Mouse (Mus musculus) adipocyte (in vitro differentiated cells): ENCODE data around the gene Efcab9.

ENCODE experiments used
- DNase-seq: peaks from one replicate; pipeline ENCODE4 v3.0.0-alpha.2; 2016; ENCODE audit warnings: low spot score

Efcab9 gene

DNA sequence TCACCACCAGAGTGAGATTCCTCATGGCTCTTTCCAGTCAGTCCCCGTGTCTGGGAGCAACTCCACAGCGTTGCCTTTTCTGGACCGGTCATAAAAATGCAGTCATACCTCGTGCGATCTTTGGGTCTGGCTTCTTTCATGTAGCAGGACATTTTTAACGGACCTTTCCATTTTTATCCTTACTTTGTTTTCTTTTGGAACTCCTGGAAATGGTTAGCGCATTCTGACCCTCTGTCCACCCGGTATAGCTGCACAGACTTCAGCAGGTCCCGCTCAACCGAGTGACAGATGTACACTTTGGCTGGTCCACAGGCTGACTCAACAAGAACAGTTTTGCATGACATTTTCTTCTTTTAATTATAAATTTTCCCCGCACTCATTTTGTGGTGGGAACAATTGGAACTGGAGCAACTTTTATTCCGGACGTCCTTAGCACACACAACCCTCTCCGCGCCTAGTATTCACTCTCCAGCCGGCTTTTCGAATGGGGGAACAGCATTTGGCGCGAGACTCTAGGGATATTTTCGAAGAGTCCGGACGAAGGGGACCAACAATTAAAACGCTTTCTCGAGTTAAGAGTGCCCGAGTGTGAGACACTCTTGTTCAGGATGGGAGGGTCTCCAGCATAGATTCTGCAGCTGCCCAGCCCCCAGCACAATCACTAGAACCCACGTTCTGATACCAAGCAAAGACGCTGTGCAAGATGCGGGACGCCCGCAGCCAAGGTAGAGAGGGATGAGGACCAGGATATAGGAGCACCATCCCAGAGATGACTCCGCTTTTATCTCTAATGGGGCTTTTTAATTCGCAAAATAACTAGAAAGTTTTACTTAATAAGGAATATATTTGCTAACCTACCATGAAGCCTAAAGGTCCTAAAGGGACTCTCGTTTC, at the start of gene Efcab9:
Efcab9 (minus strand) TSS at position 211 of the 894 bp plus-strand sequence.
- no peak for DNase-seq

- no peak for DNase-seq
Measured at GRCm38 (mm10) chr11:32581031-32581430, 49.1 kb upstream of the Efcab9 start.

DNA sequence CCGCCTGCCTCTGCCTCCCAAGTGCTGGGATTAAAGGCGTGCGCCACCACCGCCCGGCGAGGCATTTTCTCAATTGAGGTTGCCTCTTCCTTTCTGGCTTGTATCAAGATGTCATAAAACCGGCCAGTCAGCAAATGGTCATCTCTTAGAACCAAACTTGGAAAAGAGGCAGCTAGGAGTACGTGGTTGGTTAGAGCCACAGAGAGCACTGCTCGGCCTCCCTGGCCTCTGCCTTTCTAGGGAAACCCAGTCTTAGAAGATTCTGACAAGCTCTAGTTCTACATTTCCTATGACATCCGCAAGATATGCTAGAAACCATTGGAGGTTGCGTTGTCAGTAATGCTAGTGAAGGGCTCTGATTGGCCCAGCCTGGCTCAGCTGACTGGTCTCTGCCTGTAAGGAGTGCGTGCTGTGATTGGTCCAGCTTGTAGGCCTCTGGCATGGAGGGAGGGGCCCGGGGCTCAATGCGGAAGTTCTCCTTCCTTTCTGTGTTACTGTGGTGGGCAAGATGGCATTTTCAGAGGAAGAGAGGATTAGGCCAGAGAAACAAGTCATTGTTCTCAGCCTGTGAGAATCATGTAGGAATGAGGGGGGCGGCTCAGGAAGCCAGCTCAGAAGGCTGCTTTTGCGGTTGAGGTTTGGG, 48.5 kb upstream of the Efcab9 start:
- DNase-seq: no peak

GRCm38 (mm10) chr11:32576760-32577050, 44.8 kb upstream of the Efcab9 start:
- DNase-seq: no peak

DNA sequence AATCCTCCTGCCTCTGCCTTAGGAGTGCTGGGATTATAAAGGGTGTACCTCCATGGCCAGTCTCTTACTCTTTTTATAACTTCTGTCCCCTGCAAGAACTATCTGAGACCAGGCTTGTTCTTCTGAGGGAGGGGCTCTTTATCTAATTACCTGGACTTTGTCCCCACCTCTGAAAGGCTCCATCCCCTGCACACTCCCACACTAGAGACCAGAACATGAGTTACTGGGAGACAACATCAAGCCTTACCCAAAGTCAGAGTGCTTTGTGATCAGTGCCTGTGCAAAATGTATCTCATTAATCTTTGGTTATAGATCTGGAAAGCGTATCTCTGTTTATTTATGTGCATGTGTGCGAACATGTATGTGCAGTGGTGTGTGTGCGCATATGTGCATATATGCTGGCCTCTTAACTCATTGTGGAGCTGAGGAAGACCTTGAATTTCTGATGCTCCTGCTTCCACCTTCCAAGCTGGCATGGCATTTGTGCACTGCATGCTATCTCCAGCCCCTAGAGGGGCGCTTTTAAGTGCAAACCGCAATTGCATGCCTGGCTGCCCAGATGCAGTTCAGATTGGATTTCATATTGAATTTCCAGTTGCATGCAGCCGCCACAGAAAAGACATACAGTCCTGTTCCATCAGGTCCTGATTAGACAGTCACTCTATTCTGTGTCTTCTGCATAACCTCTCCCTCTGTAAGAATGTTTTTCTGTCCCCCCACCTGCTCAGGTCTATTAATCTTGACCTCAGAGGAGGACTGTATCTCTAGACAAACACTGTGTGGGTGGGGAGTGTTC, 44.3 kb upstream of the Efcab9 start:
- no peak for DNase-seq

- no peak for DNase-seq
Measured at GRCm38 (mm10) chr11:32573669-32574068, 41.8 kb upstream of the Efcab9 start.

DNA sequence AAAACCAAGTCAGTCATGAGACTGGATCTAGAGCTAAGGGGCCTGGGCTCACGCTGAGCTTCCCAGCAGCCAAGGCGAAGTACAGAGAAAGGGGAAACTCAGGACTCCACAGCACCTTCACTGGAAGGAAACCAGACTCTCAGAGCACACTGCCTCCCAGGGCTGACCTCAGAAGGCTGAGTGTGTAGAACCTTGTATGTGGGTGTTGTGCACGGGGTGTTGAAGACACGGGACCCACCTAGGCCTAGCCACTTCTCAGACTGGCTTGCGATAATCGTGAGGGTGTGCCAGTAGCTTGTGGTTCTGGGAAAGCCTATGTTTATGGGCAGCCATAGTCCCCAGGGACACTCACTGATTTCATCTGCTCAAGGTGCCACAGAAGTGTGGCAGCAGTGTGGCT, 39.2 kb upstream of the Efcab9 start:
- no peak for DNase-seq

DNA sequence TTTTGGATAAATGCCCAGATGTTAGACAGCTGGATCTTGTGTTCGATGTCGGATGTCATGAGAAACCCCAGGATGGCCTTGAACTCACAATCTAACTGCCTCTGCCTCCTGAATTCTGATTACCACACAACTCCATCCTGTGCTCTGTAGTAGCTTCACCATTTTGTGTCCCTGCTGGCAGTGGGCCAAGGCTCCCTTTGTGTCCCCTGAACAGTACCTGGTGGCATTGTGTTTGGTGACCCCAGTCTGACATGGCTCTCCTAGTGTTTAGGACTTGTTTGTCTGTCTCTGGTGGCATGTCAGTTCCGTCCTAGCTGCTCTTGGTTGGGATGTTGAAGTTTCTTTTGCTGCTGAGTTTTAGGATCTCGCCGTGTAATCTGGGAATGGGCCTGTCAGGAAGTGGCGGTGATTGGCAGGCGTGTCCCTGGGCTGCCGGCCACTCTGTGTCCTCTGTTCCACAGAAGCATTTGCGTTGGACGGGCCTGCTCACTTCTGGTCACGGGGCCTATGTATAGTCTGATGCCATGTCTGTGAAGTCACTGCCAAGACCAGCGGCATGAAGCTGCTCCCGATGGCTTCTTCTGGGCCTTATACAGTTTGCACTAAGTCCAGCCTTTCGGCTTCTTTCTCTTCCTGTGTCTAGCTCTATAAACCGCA, 36.9 kb upstream of the Efcab9 start:
- peak; percentile 50 for DNase-seq

GRCm38 (mm10) chr11:32568060-32568459, 36.2 kb upstream of the Efcab9 start:
- no peak for DNase-seq

GRCm38 (mm10) chr11:32567000-32567855, 35.3 kb upstream of the Efcab9 start:
- DNase-seq: no peak

- DNase-seq: no peak
Measured at GRCm38 (mm10) chr11:32566184-32566583, 34.3 kb upstream of the Efcab9 start.

DNA sequence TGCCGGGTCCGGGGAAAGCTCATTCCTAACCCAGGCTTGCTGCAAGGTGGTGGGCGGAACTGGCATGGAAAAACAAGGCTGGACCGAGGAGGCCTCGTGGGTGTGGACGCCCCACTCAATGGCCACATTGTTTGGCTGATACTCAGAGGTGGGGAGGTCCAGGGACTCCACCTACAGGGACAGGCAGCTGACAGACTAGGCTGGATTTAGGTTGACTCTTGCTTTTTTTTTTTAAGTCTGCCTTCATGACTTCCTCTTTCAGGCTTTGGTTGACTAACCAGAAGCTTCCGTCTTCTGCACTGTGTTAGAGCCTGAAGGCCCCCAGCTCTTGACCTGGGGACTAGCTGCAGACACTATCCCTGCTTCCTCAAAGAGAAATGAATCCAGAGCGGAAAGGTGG, 33.2 kb upstream of the Efcab9 start:
- no peak for DNase-seq

DNA sequence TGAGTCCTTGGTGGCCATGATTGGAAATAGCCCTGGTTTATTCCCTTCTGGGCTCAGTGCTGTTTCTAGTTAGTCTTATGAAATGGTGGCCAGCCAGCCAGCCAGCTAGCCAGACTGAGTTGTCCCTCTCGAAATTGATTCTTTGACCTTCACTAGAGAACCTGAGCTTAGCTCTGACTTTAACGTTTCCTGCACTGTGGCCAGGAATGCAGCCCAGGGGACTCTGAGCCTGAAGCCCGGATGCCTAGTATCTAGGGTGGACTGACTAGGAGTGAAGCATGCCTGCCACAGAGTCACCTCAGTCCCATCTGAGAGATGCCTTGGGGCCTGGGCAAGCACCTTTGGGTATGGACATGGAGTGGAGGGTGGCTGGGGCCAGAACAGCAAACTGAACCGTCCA, 32.7 kb upstream of the Efcab9 start:
- no peak for DNase-seq

DNA sequence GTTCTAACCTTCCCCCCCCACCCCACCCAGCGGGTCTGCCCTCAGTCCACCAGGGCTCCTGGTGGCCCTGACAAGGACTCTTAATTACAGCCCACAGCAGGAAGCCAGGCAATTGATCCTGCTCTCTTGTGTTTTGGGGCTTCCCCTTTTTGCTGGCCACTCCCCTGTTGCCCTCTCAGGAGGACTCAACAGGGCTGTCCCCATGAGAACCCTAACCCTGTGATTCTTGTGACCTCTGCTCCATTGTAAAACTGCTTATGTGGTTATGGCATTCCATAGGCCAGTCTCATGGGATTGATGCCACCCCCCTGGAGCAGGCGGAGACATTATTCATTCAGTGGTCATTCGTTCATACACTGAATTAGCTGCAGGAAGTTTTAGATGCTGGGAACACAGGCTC, 31.8 kb upstream of the Efcab9 start:
- DNase-seq: no peak

GRCm38 (mm10) chr11:32562706-32563105, 30.8 kb upstream of the Efcab9 start:
- DNase-seq: no peak

DNA sequence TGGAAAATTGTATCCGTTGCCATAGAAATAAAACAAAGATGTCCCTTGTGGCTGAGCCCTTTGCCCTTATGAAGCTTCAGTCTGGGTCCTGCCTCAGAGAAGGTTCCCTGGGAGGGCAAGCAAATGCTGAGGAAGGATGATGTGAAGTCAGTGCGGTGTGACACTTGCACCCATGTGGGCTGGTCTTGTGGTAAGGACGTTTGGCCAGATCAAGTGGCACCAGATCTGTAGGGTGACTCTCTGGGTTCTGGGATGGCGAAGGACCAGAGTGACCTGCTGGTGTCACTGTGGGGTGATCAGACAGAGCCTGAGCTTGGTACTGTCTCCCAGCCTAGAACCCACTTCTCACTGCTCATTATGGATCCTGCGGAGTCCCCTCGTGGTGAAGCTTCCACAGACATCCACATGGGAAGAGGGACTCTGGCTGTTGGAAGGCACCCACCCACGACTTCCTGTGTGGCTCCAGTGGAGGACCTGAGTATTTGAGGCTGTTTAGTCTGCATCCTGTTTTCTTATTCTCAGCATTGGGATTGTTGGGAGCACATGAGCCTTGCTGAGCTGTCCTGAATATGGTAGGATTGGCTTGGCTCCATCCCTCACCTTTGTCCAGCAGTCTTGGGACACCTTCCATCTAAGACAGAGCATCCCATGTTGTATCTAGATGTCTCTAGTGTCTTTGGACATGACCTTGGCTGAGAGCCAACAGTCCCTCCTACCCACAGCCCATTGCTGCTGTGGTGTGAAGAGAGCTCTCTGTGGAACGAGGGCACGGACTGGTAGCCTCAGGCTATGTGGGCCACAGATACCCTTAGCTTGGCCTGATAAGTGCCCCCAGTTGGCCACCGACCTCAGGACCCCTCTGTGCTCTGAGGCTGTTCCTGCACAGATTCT, 29.8 kb upstream of the Efcab9 start:
- DNase-seq: no peak

DNA sequence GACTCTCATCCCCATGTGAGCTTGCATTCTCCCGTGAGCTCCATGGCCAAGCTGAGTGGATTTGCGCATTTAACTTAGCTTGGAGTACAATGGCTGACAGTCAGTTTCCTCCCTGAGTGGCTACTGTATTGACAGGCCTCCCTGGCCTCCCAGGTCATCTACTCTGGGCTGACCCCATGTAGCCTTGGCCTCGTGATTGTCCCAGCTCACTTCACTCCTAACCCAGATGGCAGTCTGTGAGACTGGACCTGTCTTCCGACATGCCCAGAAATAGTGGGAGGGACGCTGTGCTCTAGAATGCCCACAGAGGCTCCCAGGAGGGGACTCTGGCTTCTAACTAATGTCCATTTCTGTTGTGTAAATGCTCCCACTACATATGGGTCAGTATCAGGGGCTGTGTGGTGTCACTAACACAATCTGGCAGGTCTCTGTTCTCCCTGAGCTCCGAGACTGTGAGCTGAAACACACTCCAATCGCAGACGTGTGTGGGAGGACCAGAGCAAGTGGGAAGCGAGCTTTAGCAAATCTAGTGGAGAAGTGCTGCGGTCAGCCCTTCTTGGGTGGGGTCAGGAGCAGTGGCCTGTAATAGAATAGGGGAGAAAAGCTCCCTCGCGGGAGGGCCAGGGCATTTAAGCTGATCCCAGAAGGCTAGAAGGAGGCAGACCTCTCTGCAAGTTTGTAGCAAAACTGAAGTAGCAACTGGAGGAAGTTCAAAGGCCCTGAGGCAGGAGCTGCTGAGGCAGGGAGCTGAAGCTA, 28.3 kb upstream of the Efcab9 start:
- DNase-seq: peak; percentile 55

DNA sequence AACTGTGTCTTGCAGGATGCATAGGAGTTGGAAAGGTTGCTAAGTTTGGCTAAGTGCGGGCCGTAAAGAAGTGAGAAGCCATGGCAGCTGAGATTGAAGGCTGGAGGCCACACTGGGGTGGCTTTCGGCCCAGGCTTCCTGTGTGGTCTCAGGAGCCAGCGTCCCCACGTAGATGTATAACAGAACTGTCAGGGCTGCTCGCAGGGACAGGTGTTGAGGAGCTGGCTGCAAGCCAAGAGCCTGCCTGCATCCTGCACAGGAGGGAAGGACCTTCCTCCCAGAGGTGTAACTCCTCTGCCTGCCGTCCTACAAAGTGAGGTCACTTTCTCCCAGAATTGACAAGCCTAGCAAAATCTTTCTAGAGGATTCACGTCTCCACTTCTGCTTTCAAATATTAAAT, 26.8 kb upstream of the Efcab9 start:
- DNase-seq: no peak

- DNase-seq: no peak
Measured at GRCm38 (mm10) chr11:32558026-32558425, 26.1 kb upstream of the Efcab9 start.
